Mouse (Mus musculus) retina, adult 2 months (tissue): ENCODE results near the gene Ppp4r1.

Experiments used
- DNase-seq: peaks from one replicate; pipeline ENCODE4 v3.0.0-alpha.2; 2012; ENCODE audit warnings: low read depth, low spot score

Ppp4r1 gene

DNA sequence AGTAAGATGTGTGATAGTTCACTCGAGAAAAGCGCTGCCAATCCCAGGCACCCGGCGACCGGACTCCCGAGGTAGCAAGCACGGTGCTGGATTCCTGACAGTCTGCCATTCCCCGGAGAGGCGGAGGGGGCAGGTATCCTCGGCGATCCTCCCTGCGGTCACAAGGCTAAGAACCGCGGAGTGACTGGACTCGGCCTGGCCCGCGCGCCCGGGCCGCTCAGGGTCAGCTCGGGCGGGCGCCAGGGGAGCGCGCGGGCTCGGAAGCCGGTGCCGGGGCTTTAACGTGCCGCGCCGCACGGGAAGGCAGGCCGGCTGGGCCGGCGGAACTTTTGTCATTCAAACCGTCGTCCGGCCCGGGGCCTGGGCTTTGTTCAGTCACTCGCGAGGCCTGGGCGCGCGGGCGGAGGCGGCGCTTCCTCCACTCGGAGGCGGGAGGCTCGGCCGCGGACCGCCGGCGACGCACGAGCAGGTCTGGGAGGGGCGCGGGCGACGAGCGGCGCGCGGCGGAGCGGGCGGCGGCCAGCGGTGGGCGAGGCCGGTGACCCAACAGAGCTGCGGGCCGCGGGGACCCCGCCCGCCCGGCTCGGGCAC, at the start of gene Ppp4r1:
TSS of gene Ppp4r1 (plus strand) at position 23 of the 591 bp plus-strand sequence.
- DNase-seq: peak; percentile 57

DNA sequence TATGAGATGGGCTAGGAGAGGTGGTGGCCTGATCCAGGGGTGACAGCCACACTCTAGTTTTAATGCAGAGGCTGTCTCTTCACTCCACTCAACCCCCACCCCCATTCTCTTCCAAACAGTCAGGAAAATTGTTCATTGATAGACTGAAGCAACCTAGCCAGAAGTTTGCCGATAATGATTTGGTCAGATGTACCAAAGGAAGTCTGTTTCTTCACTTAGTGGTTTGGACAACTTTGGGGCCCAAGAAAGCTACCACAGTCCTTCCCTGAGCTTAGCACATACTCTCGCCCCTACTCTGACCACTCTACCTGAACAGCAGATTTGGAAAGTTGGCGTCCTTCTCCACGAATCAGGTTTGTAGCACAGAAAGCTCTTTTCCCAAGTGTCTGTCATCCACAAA, 49.7 kb upstream of the Ppp4r1 start:
- no peak for DNase-seq

GRCm38 (mm10) chr17:65735088-65735487, 47.3 kb upstream of the Ppp4r1 start:
- DNase-seq: no peak

DNA sequence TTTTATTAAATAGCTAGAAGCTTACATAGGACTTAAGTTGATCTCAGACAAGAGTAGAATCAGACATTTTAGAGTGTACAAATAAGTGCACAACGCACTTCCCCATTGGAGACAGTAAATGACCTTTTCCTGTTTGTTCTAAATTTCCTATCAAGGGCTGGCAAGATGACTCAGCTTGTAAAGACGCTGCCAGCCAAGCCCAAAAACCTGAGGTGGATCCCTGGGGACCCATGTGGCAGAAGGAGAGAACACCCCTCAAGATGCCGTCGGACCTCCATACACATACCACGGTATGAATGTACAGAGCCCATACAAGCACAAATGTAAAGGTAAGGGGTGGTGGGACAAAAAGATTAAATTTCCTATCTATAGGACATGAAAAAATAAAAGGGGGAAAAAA, 45.2 kb upstream of the Ppp4r1 start:
- no peak for DNase-seq

DNA sequence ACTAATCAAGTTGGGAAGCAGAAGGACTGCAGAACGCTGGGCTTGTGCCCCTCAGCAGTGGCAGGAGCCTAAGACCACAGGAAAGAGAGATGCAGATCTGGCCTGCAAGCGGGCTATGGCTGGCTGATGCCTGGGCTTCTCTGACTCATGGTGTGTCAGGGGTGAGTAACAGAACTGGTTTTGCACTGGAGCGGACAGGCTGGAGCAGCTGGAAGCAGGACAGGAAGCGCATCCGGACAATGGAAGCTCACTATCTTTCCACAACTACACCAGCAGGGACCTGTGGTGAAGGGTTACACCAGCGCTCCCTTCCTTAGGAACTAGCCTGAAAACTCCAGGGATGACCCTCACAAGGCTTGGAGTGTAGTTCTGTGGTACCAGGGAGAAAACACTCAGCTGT, 44.8 kb upstream of the Ppp4r1 start:
- no peak for DNase-seq

GRCm38 (mm10) chr17:65739874-65740725, 42.3 kb upstream of the Ppp4r1 start:
- no peak for DNase-seq

GRCm38 (mm10) chr17:65741565-65741964, 40.8 kb upstream of the Ppp4r1 start:
- DNase-seq: no peak

DNA sequence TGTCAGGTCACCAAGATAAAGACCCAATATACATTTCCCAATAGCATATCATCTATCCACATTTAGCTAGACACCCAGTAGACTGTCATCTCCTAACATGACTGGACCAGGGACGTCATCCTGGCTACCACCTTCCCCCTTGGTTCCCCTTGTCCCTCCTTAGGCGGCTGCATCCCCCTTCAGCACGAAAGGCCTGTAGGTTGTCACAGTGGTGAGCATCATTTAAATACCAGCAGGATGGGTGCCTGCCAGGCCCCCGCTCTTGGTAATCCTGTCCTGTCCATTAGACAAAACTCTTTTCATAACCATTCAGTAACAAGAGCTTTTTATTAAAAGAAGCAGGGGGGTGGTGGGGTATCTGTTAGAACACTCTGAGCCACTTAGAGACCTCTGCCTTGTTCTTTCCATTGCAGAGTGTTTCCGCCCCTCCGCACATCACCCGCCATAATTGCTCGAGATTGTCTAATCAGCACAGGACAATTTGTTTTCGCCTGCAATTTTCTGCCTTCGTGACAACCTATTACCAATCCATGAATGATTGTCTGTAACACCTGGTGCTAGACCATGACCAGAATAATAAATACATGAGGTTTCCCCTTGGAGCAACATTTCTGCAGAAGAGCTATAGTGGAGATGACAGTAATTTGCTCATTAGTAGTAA, 40.0 kb upstream of the Ppp4r1 start:
- DNase-seq: no peak

DNA sequence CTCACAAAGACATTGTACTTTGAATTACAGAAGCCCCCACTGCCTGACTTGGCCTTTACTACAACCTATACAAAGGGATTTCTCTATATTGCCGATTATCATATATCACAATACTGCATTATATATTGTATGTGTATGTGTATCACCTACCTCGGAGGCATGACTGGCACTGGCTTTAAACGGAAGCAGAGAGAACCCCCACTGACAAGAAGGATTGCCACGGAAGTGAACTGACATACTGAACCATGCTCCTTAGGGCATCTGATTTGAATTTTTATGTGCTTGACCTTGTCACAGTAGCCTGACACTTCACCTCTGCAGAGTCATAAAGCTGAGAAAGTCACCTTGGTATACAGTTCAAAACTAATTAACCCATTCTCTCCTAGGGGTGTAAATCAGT, 39.4 kb upstream of the Ppp4r1 start:
- no peak for DNase-seq

GRCm38 (mm10) chr17:65743664-65744330, 38.6 kb upstream of the Ppp4r1 start:
- no peak for DNase-seq

DNA sequence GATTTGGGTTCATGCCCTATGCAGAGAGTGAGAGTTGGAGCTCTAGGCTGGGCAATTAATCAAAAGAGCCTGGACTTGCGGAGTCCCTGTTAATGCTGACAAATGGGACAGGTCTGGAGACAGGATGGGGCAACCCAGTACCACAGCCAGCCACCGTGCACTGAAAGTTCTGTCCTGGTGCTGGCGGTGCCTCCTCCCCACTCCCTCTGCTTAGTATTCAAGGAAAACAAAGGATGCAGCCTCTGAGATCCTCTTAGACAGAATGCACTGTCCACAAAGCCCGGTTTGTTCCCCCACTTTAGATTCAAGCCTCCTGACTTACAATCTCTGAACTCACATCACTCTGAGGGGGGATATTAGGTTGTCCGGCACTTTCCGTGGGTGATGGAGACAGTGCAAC, 36.1 kb upstream of the Ppp4r1 start:
- DNase-seq: no peak

DNA sequence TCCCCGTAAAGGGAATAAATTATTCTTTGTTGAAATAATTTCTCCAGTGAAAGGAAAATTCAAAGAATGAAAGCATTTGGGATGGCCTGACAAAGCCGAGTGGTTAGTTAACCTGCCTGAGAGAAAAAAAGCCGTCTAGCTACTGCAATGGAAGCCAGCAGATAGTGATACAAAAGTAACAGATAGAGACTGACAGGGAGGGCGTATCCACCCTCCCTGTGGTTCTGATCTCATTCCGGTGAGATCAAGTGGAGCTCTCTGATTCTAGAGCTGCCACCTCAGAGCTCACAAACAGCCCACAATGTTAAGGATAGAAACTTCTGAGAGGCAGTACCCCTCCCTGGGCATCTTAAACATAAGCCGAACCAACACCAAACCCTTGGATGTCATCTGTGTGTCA, 33.4 kb upstream of the Ppp4r1 start:
- DNase-seq: no peak

GRCm38 (mm10) chr17:65749803-65750202, 32.6 kb upstream of the Ppp4r1 start:
- no peak for DNase-seq

GRCm38 (mm10) chr17:65750301-65750700, 32.1 kb upstream of the Ppp4r1 start:
- no peak for DNase-seq

- no peak for DNase-seq
Observed at GRCm38 (mm10) chr17:65753130-65753529, 29.2 kb upstream of the Ppp4r1 start.

DNA sequence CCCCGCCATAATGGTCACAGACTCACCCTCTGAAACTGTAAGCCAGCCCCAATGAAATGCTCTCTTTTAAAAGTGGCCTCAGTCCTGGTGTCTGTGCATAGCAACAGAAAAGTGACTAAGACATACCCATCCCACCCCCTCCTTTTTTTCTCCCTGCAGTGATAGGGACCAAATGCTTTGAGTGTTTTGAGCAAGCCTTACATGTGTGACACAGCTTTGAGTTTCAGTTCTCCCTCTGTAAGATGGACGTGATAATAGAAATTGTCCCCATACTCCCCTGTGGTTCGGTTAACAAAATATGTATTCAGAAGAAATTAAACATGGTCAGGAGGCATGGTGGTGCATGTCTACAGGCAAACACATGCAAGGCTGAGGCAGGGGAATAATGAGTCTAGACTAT, 26.5 kb upstream of the Ppp4r1 start:
- DNase-seq: no peak

DNA sequence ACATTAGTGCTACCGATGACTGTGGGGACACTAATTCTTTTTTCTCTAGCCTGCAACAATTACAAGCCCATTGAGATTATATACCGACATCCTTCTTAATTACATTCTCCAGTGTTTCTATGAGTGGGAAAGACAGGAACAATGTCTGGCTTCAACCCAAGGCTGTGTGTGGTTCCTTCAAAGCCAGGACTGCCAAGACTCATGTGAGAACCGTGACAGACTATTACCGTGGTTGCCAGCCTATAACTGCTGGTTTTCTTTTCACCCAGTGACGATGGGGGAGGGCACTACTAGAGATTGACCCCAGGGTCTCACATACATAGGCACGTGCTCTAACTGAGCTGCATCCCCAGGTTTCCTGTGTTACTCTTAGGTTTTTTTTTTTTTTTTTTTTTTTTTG, 25.2 kb upstream of the Ppp4r1 start:
- no peak for DNase-seq

DNA sequence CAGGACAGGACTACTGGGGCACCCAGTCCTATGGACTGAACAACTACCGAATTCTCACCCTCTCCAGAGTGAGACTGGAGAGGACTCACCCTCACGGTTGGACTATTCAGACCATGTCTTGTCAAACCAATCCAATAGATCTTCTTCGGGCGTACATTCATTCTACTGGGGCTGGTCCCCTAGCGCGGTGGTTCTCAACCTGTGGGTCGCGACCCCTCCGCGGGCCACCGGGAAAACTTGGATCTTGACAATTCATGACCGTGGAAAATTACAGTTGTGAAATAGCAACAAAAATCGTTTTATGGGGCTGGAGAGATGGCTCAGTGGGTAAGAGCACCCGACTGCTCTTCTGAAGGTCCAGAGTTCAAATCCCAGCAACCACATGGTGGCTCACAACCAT, 19.2 kb upstream of the Ppp4r1 start:
- DNase-seq: no peak

GRCm38 (mm10) chr17:65768486-65768885, 13.9 kb upstream of the Ppp4r1 start:
- DNase-seq: no peak

DNA sequence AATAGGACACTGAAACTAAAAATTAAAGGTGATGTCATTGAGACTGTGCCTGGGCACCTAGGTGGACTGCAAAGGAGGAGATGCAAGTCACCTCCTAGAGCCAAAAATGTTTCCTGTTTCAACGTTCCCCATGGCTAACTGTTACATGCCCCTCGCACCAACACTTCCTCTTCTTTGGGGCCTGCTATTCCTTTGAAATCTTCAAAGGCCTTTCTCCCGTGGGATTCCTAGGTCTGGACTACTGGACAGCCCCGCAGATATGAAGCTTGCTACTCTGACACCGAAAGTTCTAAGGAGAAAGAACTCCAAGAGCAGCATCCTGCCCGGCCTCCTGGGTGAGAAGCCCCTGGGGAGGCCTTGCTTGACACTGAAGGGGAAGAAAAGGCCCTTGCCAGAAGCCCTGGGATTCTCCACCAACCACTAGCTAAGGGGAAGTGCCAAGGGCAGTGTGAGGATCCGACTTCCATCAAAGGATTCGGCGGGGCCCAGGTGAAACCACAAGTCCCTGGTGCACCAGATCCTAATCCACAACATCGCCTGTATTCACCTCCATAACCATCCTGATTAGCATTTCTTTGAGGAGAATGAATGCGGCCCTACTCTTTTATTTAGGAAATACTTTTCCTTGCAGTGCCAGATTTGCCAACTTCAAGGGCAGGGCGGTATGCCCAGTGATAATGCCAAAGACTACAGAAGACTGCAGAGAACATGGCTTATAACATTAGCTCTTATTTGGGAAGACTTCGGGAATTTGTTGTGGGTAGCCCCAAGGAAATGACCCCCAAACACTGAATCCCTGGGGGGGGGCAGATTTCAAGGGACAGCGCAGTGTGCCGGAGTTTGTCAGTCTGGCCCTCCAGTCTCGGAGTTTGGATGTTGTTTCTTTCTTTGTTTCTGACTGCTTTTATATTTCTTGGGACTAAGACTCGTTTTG, 11.1 kb upstream of the Ppp4r1 start:
- no peak for DNase-seq
